Mouse (Mus musculus): ENCODE data around the gene Dusp1. TPM values are rescaled to one million over a fixed set of nuclear protein-coding genes. Genes with fewer than 3 reads are reported as not detected.

Gene Dusp1
- polyA plus RNA-seq, 1 experiment from 2014 or later = 27.7 TPM

GRCm38 (mm10) chr17:26457506-26457905 is 104.4 kb downstream of the Dusp1 start:
- H3K9ac ChIP-seq (ENCODE audit: low read length) = no peak overlapping the region
- no peaks in the 10 kb centered on the region for H3K36me3 ChIP-seq (ENCODE audit: control insufficient read depth, insufficient read depth, low read length)
- no peak overlapping the region for H3K27ac ChIP-seq (replicated peaks)
- no peak for TF ChIP-seq CTCF (IDR thresholded peaks at IDR 0.05; ENCODE audit: low read depth)
- no peak for TF ChIP-seq EP300 (optimal IDR thresholded peaks at IDR 0.05)
- 0 out of 2 replicates have a peak, but pooled peaks cover under 1% of the 10 kb centered on the region for H3K4me1 ChIP-seq (replicated peaks; ENCODE audit: control insufficient read depth, insufficient read depth)
- no peaks in the 10 kb centered on the region for H3K27me3 ChIP-seq (ENCODE audit: control insufficient read depth, insufficient read depth, low read length)
- no peaks in the 10 kb centered on the region for H3K9me3 ChIP-seq (ENCODE audit: control insufficient read depth, low read length)
- ATAC-seq (ENCODE audit: low FRiP score, low TSS enrichment) (no peak), DNase-seq (ENCODE audit: low spot score) (no peak)
- no peak overlapping the region for H3K4me3 ChIP-seq (ENCODE audit: low read depth, low read length)
- H3K4me2 ChIP-seq (replicated peaks; ENCODE audit: low read depth) = no peak overlapping the region

Small RNAs within 50 kb of the gene (microRNA-seq; reads per million reads assigned to microRNA genes)
- not detected for gene Gm22420

Other genes starting within 250 kb of the Dusp1 start
- gene Neurl1b, start 147.3 kb downstream of the Dusp1 start, polyA plus RNA-seq (2015; fragmentation: Nextera tagmentation; extraction: Ambion mirVana) = 1.1 and 1.4 TPM in 2 replicates
- 64.2 and 65.5 TPM in 2 replicates for gene Ergic1, start 639 bp downstream of the Dusp1 start, polyA plus RNA-seq (2015; fragmentation: Nextera tagmentation; extraction: Ambion mirVana)
- 334 and 340 TPM in 2 replicates for gene Atp6v0e, start 101.1 kb upstream of the Dusp1 start, polyA plus RNA-seq (2015; fragmentation: Nextera tagmentation; extraction: Ambion mirVana)
- gene Crebrf, start 153.5 kb upstream of the Dusp1 start, polyA plus RNA-seq (2015; fragmentation: Nextera tagmentation; extraction: Ambion mirVana) = 6.1 and 9.3 TPM in 2 replicates
- 33.3 and 33.9 TPM in 2 replicates for gene Bnip1, start 218.9 kb upstream of the Dusp1 start, polyA plus RNA-seq (2015; fragmentation: Nextera tagmentation; extraction: Ambion mirVana)

Measured in stomach, postnatal 0 days (tissue).